Mouse (Mus musculus): ENCODE measurements around the gene Kras.

DNA sequence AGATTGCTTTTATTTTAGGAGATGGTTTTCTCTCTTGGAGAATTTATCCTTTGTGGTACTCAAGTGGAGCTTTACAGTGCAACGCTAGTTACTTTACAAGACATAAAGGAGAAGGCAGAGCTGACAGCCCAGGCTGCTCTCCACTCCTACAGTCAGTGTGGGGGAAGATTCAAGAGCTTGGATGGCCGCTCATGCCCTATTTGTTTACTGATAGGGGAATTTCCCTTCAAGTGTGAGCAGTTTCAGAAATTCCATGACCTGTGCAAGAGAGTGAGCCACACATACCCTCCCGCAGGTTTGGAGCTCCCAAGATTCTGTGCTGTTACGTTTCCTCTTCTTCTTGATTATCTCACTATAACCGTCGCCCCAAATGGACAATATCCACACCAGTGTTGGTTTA is 17.7 kb upstream of the Kras start:
- TF ChIP-seq GATA1 (IDR thresholded peaks at IDR 0.05; ENCODE audit: borderline replicate concordance, low read length) (no peak), FLI1 (IDR thresholded peaks at IDR 0.05; ENCODE audit: low read length) (no peak)

Data from megakaryocyte, embryonic 14.5 days (primary cell).